Mouse (Mus musculus) layer of hippocampus, adult 2 months (tissue): ENCODE measurements around the gene Mrgpra1. TPM values are rescaled to one million over a fixed set of nuclear protein-coding genes. Genes with fewer than 3 reads are reported as not detected.
"Not testable (repeated sequence)": the region's sequence is repeated elsewhere in the genome, so short reads cannot be mapped to it uniquely, and the experiment has no call there.

ENCODE experiments used
- DNase-seq, 2 experiments: peaks; one replicate each; pipeline ENCODE4 v3.0.0; 2022; ENCODE audit warnings: low spot score in 2 of 2
- H3K27ac ChIP-seq: fragments of 200-600 bp; 2 replicates; pipeline ENCODE4 v1.8.1; 2022
- H3K4me3 ChIP-seq: fragments of 200-600 bp; 2 replicates; pipeline ENCODE4 v1.8.1; 2022; ENCODE audit warnings: mild to moderate bottlenecking
- CTCF ChIP-seq: fragments of 200-600 bp; conservative IDR thresholded peaks from 2 replicates; pipeline ENCODE4 v1.8.1; 2022; ENCODE audit warnings: antibody characterized with exemption, mild to moderate bottlenecking, moderate library complexity
- long read RNA-seq, 2 experiments: library from polyadenylated mRNA; stranded (forward); transcript quantifications; one replicate each; pipeline ENCODE4 v2.0.0; 2021; ENCODE audit warnings: borderline mapping rate in 2 of 2
- total RNA-seq, 2 experiments: library from RNA; stranded (reverse); gene quantifications; 2 replicates each; pipeline ENCODE4 v1.2.3; 2021

Mrgpra1 gene
- not detected for total RNA-seq
- long read RNA-seq, experiment 1, result 0 reads
- long read RNA-seq, experiment 2, result 0 reads

DNA sequence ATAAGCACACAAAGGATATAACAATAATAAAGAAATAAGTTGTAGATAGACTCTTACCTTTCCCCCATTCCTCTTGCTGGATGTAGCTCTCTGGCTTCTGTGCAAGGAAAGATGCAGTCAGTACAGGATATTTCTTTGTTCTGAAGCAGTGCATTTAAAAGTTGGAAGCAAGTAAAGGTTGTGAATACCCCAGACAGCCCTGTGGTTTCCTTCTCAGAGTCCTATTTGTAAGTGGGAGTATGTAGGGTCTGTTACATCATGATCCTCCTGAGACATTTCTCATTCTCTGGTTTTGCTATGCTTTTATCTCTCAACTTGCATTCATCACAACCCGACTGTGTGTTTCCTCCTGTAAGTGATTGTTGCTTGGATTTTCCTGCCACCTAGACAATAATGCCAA is at the start of gene Mrgpra1:
Mrgpra1 (minus strand) TSS at position 101 of the 400 bp plus-strand sequence.
- Histone ChIP-seq H3K4me3 (no peak within 1 kb of the TSS), H3K27ac (no peak within 1 kb of the TSS)
- TF ChIP-seq CTCF, result no peak
- DNase-seq, result no peak

DNA sequence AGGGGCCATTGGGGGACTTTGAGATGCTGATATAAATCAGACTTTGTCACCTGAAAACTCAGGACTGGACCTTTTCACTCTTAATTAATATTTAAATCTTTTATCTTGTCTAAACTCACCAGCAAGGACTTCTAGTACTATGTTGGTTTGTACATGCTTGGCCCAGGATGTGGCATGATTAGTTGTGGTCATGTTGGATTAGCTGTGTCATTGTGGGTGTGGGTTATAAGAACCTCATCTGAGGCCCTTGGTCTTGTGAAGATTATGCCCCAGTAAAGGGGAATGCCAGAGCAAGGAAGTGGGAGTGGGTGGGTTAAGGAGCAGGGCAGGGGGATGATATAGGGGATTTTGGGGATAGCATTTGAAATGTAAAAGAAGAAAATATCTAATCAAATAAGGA is 47.1 kb upstream of the Mrgpra1 start:
- Histone ChIP-seq H3K27ac (no peak overlapping the region), H3K4me3 (no peak overlapping the region)
- no peak for TF ChIP-seq CTCF
- no peak for DNase-seq

DNA sequence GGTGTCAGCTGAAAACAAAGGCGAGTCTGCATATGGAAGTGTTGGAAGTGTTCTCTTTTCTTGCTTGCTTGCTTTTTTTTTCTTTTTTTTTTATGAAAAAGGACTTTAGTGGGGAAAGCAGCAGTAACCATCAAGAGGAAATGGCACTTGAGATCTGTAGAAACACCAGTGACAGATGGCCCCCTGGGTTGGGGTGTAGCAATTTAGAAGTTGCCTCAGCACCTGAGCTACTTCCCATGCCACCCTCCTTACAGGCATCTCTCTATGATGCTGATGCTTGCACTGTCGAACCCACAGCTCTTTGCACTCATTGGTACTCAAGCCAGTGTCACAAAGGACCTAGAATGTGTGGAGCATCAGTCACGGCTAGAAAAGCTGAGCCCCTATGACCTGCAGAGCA is 5.6 kb downstream of the Mrgpra1 start:
- DNase-seq, result no peak
- Histone ChIP-seq H3K27ac (no peak overlapping the region), H3K4me3 (no peak overlapping the region)
- no peak for TF ChIP-seq CTCF

DNA sequence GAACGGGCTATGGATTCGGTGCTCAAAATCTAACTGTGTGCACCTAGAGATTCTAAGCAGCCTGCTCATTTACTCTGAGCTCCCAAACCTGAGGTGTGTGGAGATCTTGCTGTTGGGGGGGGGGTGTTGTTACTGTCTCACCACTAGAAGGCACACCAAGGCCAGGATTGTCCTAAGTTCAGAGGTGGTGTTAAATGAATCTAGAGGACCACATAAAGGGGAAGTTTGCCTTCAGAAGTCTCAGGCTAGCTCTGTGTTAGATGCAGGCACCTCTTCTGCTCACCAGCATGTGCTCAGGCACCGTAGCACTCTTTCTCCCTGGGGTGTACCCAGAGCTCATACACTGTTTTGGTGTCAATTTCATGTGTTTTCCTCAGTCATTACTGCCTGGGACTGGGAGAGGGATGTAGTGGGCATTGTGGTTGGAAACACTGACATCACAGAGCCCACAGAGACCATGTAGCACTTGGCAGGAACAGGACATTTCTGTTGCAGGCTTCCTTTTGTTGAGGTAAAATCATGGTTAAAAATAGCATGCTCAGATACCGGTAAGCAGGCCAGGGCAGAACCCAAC is 8.0 kb downstream of the Mrgpra1 start:
- no peak for DNase-seq
- TF ChIP-seq CTCF, result no peak
- Histone ChIP-seq H3K27ac (no peak overlapping the region), H3K4me3 (no peak overlapping the region)

DNA sequence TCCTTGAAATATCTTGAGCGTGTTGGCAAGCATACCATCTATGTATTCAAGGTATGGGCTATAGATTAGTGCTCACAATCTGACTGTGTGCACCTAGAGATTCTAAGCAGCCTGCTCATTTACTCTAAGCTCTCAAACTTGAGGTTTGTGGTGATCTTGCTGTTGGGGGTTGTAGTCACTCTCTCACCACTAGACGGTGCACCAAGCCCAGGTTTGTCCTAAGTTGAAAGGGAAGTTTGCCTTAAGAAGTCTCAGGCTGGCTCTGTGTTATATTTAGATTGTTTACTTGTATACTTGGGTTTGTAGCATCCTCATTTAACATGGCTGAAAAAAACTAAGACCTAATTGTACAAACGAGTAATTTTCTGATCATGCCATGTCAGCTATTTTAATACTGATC is 12.2 kb downstream of the Mrgpra1 start:
- not testable (repeated sequence) for H3K27ac ChIP-seq, DNase-seq, H3K4me3 ChIP-seq

DNA sequence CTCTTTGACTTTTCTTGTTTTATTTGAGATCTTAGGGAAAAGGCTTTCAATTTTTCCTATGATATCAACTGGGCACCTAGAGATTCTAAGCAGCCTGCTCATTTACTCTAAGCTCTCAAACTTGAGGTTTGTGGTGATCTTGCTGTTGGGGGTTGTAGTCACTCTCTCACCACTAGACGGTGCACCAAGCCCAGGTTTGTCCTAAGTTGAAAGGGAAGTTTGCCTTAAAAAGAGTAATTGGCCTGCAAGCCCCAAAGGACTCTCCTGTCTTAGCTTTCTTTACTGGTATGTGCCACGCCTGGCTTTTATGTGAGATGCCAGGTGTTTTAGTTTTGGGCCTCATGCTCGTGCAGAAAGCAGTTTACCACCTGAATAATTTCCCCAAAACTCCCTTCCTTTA is 12.7 kb downstream of the Mrgpra1 start:
- not testable (repeated sequence) for DNase-seq

DNA sequence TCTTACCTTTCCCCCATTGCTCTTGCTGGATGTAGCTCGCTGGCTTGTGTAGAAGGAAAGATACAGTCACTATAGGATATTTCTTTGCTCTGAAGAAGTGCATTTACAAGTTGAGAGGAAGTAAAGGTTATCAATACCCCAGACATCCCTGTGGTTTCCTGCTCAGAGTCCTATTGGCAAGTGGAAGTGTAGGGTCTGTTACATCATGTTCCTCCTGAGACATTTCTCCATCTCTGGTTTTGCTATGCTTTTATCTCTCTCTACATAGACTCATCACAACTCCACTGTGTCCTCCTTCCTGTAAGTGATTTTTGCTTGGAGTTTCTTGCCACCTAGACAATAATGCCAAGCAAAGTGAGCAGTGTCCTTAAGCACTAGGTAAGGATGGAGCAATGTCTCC is 35.7 kb downstream of the Mrgpra1 start:
- no peak for DNase-seq
- no peak overlapping the region for H3K4me3 ChIP-seq
- TF ChIP-seq CTCF, result no peak
- no peak overlapping the region for H3K27ac ChIP-seq

More for the DNA sequence above, 12.7 kb downstream of the Mrgpra1 start:
- not testable (repeated sequence) for H3K4me3 ChIP-seq, H3K27ac ChIP-seq

DNA sequence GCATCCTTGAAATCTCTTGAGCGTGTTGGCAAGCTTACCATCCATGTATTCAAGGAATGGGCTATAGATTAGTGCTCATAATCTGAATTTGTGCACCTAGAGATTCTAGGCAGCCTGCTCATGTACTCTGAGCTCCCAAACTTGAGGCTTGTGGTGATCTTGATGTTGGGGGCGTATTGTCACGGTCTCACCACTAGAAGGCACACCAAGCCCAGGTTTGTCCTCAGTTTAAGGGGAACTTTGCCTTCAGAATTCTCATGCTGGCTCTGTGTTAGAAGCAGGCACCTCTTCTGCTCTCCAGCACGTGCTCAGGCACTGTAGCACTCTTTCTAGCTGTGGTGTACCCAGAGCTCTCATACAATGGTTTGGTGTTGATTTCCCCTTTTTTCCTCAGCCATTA is 41.8 kb downstream of the Mrgpra1 start:
- Histone ChIP-seq H3K4me3 (no peak overlapping the region), H3K27ac (no peak overlapping the region)
- TF ChIP-seq CTCF, result no peak
- no peak for DNase-seq

DNA sequence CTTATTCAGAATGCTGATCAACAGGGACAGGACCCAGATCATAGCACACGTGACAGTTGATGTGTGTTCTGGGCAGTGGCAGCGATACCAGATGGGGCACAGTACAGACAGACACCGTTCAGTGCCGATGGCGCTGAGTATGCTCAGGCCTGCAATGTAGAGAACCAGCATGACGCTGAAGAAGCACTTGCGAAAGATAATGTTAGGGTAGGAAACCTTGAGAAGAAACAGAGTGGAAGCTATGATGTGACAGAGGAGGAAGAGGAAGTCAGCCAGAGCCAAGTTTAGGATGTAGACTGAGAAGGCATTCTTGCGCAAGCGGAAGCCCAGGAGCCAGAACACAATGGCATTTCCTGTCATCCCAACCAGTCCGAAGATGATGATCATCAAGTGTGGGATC is 44.2 kb downstream of the Mrgpra1 start:
- no peak for TF ChIP-seq CTCF
- Histone ChIP-seq H3K27ac (no peak overlapping the region), H3K4me3 (no peak overlapping the region)
- no peak for DNase-seq

DNA sequence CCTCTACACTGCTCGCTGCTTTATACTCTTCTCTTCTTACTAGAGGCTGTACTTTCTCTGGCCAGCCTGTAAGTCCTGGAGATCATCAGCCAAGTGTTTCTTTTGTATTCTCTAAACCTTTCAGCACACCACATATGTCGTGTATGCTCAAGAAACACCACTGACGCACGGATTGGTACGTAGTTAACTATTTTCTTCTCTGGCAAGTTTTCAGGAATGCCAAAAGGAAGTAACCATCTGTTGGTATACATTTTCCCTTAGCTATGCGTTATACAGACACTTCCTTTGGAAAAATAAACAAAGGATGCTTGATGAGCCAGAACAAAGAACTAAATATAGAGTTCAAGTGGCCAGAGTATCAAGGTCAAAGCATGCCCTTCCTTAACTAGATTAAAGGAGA is 49.4 kb downstream of the Mrgpra1 start:
- H3K4me3 ChIP-seq, H3K27ac ChIP-seq, DNase-seq: not testable (repeated sequence)

DNA sequence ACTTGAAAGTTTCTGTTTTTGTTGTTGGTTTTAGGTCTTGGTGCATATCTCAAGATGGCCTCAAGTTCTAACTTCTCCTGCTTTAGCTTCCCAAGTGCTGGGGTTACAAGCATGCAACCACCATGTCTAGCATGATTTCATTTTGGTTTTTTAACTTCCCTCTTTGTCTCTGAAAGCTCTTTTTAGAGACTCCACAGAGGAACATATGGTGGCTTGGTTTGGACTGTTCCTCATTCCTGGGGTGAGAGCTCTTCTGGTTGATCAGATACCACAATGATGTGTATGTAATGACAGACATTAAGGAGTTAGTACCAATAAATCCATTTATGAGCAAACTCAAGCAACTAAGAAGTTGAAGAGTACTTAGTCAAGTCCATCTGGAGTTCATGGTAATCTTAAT is 54.4 kb downstream of the Mrgpra1 start:
- not testable (repeated sequence) for H3K27ac ChIP-seq, DNase-seq, H3K4me3 ChIP-seq

Other genes with a start within 250 kb of the Mrgpra1 start
- 100 to 1,000 TPM; 104 to 107 TPM for gene Ptpn5, start 220.6 kb downstream of the Mrgpra1 start, total RNA-seq
- gene Mrgpra6, start 149.3 kb downstream of the Mrgpra1 start, total RNA-seq, result not detected
- not detected for gene Mrgpra9, start 101.4 kb downstream of the Mrgpra1 start, total RNA-seq
- not detected for gene Mrgpra2a, start 97.9 kb upstream of the Mrgpra1 start, total RNA-seq
- not detected for gene Mrgpra2b, start 174.6 kb upstream of the Mrgpra1 start, total RNA-seq
- gene Mrgpra3, start 247.1 kb upstream of the Mrgpra1 start, total RNA-seq, result not detected